Mouse (Mus musculus) 416B (cell line): ENCODE data around the gene Gdpd3.
"Not testable (repeated sequence)": the region's sequence is repeated elsewhere in the genome, so short reads cannot be mapped to it uniquely, and the experiment has no call there.

Experiments used
- DNase-seq: peaks from one replicate; pipeline ENCODE4 v3.0.0; 2011; ENCODE audit warnings: low read depth

Gene Gdpd3

GRCm38 (mm10) chr7:126760956-126761355 lies 5.2 kb upstream of the Gdpd3 start:
- peak; percentile 43 for DNase-seq

- DNase-seq = peak; percentile 36
These were observed 4.5 kb upstream of the Gdpd3 start for GRCm38 (mm10) chr7:126761529-126762067.

GRCm38 (mm10) chr7:126762471-126763008 lies 3.6 kb upstream of the Gdpd3 start:
- no peak for DNase-seq

- DNase-seq = no peak
These were observed 594 bp upstream of the Gdpd3 start for GRCm38 (mm10) chr7:126765540-126765939.

GRCm38 (mm10) chr7:126767001-126767400 lies 867 bp downstream of the Gdpd3 start:
- DNase-seq = no peak

- DNase-seq = no peak
These were observed 4.7 kb downstream of the Gdpd3 start for GRCm38 (mm10) chr7:126770784-126771183.

GRCm38 (mm10) chr7:126773351-126773750 lies 7.2 kb downstream of the Gdpd3 start:
- DNase-seq = no peak

GRCm38 (mm10) chr7:126774463-126774862 lies 8.3 kb downstream of the Gdpd3 start:
- DNase-seq = no peak

- DNase-seq = peak; percentile 51
These were observed 9.2 kb downstream of the Gdpd3 start for GRCm38 (mm10) chr7:126775185-126775977.

GRCm38 (mm10) chr7:126775978-126776234 lies 9.8 kb downstream of the Gdpd3 start:
- DNase-seq = no peak

GRCm38 (mm10) chr7:126776598-126777057 lies 10.5 kb downstream of the Gdpd3 start, which contains the start of gene Ypel3:
Ypel3 (plus strand) TSS chr7:126776955.
- DNase-seq = peak; percentile 93

GRCm38 (mm10) chr7:126777476-126777875 lies 11.3 kb downstream of the Gdpd3 start:
- no peak for DNase-seq

- no peak for DNase-seq
These were observed 12.0 kb downstream of the Gdpd3 start for GRCm38 (mm10) chr7:126778147-126778546.

- not testable (repeated sequence) for DNase-seq
These were observed 13.0 kb downstream of the Gdpd3 start for GRCm38 (mm10) chr7:126779101-126779500.

- DNase-seq = peak; percentile 91
These were observed 14.1 kb downstream of the Gdpd3 start for GRCm38 (mm10) chr7:126779983-126780970.

GRCm38 (mm10) chr7:126780971-126781635 lies 15.0 kb downstream of the Gdpd3 start, which contains the start of gene Tbx6:
Tbx6 (plus strand) TSS chr7:126781483.
- DNase-seq = no peak

- no peak for DNase-seq
These were observed 15.7 kb downstream of the Gdpd3 start for GRCm38 (mm10) chr7:126781661-126782370.

GRCm38 (mm10) chr7:126782693-126783092 lies 16.6 kb downstream of the Gdpd3 start:
- DNase-seq = no peak

GRCm38 (mm10) chr7:126784469-126784868 lies 18.3 kb downstream of the Gdpd3 start:
- no peak for DNase-seq

- no peak for DNase-seq
These were observed 18.9 kb downstream of the Gdpd3 start for GRCm38 (mm10) chr7:126785056-126785455.

GRCm38 (mm10) chr7:126786142-126786541 lies 20.0 kb downstream of the Gdpd3 start:
- no peak for DNase-seq
